Mouse (Mus musculus) embryonic facial prominence, embryonic 12.5 days (tissue): ENCODE data around the gene Olfr799. TPM values are rescaled to one million over a fixed set of nuclear protein-coding genes. Genes with fewer than 3 reads are reported as not detected.

Experiments used
- ATAC-seq: fragments of 200-750 bp; cut with Nextera tagmentation; 2 replicates; pipeline ENCODE4 v1.8.0; 2017; ENCODE audit not compliant: insufficient number of reproducible peaks, insufficient read depth, low FRiP score, low TSS enrichment
- H3K27ac ChIP-seq: fragments of 300-500 bp; sonication (generic); 2 replicates; pipeline ENCODE4 v1.5.1; 2016; ENCODE audit warnings: mild to moderate bottlenecking
- H3K27me3 ChIP-seq: fragments of 300-500 bp; sonication (generic); 2 replicates; pipeline ENCODE4 v1.6.1; 2016; ENCODE audit warnings: mild to moderate bottlenecking, moderate library complexity
- H3K36me3 ChIP-seq: fragments of 300-500 bp; sonication (generic); 2 replicates; pipeline ENCODE4 v1.6.1; 2016; ENCODE audit warnings: mild to moderate bottlenecking
- H3K4me1 ChIP-seq: fragments of 300-500 bp; sonication (generic); 2 replicates; pipeline ENCODE4 v1.6.1; 2016
- H3K4me2 ChIP-seq: fragments of 300-500 bp; sonication (generic); replicated peaks from 2 replicates; pipeline ENCODE4 v1.6.1; 2016; ENCODE audit warnings: mild to moderate bottlenecking, moderate library complexity
- H3K4me3 ChIP-seq: fragments of 300-500 bp; sonication (generic); 2 replicates; pipeline ENCODE4 v1.5.1; 2016; ENCODE audit warnings: mild to moderate bottlenecking
- H3K9ac ChIP-seq: fragments of 300-500 bp; sonication (generic); 2 replicates; pipeline ENCODE4 v1.6.1; 2016; ENCODE audit warnings: mild to moderate bottlenecking, moderate library complexity
- H3K9me3 ChIP-seq: fragments of 300-500 bp; sonication (generic); 2 replicates; pipeline ENCODE4 v1.6.1; 2016; ENCODE audit warnings: mild to moderate bottlenecking, moderate library complexity
- WGBS: fragments of 180-500 bp; shearing (Covaris S2); methylation state at CpG from one replicate; pipeline ENCODE4 v1.1.7; 2016; 5-methylcytosine and 5-hydroxymethylcytosine counted together
- polyA plus RNA-seq: library from polyadenylated mRNA; unstranded; fragments of >200 nt; fragmentation: Nextera tagmentation; extraction: Ambion mirVana; gene quantifications from 2 replicates; pipeline ENCODE4 v1.2.1, GENCODE M21; 2016

The Olfr799 gene
- not detected in 2 replicates for polyA plus RNA-seq

DNA sequence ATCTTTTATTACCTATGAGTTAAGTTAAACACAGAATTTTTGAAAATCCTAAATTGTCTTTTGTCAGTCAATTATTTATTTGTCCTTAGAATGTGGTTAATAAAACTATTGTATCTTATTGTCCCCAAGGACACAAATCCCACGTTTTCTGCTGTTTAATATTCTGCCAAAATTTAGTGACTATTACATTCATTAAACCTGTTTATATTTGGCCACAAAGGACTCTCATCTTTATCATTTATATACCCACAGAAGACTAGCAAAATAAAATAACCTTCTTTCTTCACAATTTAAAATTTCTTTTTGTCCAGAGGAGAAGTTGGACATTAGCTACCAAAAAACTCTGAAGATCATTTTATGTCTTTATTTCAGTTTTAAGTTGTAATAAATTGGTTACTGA lies at the start of gene Olfr799:
Gene Olfr799, plus strand, starts transcription at position 301 of the 400 bp plus-strand sequence.
- no peak for ATAC-seq
- H3K36me3 ChIP-seq: no peaks in the 10 kb centered on the region
- H3K9me3 ChIP-seq: no peaks in the 10 kb centered on the region
- no peaks in the 10 kb centered on the region for H3K4me1 ChIP-seq
- no peaks in the 10 kb centered on the region for H3K27me3 ChIP-seq
- H3K4me3 ChIP-seq: no peak within 1 kb of the TSS
- WGBS: 18% methylated on average over 1 of the region's 1 CpGs
- no peak within 1 kb of the TSS for H3K9ac ChIP-seq
- H3K27ac ChIP-seq: no peak within 1 kb of the TSS
- no peak within 1 kb of the TSS for H3K4me2 ChIP-seq

DNA sequence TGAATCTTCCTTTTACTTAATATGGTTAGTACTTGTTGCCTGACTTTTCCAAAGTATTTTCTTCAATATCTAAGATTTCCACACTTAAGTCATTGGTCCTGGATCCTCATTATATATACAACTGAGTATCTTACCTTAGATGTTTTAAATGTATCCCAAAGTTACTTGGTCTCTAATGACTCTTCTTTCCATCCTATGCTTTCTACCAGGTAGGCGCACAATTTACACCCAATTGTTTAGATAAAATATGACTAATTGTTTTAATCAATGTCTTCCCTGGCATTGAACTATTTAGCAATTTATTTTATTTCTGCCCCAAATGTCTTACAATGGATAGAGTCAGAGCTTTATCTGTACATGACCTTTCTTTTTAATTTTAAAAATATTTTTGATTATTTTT lies 24.8 kb upstream of the Olfr799 start, which contains the start of gene Olfr796:
Gene Olfr796, minus strand, starts transcription at position 101 of the 400 bp plus-strand sequence.
- Histone ChIP-seq H3K4me3 (no peak within 1 kb of the TSS), H3K4me2 (no peak within 1 kb of the TSS), H3K27me3 (no peaks in the 10 kb centered on the region), H3K9ac (no peak within 1 kb of the TSS), H3K9me3 (no peaks in the 10 kb centered on the region), H3K4me1 (no peaks in the 10 kb centered on the region), H3K36me3 (no peaks in the 10 kb centered on the region), H3K27ac (no peak within 1 kb of the TSS)
- ATAC-seq: no peak
- WGBS: 96% methylated on average over 1 of the region's 1 CpGs

DNA sequence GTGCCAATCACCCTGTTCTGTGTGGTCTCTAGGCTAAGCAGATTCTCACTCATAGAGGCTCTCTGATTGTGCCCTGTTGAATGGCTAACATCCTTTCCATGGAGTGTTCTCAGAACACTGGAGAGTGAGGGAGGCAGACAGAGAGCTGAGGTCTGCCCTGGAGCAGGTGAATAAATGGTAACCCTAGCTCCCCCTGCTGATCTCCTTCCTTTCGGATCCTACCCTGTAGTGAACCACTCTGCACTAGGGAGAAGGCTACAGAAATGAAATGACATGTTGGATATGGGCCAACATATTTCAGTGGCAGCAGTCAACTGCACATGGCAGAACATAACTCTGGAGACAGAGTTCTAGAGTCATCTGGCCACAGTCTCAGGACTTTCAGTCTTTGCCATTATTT lies 15.6 kb upstream of the Olfr799 start:
- peak; percentile 28; the same call in 1 of the 2 replicates for ATAC-seq
- Histone ChIP-seq H3K4me2 (no peak overlapping the region), H3K27me3 (no peaks in the 10 kb centered on the region), H3K36me3 (no peaks in the 10 kb centered on the region), H3K4me1 (no peaks in the 10 kb centered on the region), H3K4me3 (no peak overlapping the region), H3K9me3 (no peaks in the 10 kb centered on the region), H3K9ac (no peak overlapping the region), H3K27ac (no peak overlapping the region)
- 23% methylated on average over 1 of the region's 1 CpGs for WGBS

DNA sequence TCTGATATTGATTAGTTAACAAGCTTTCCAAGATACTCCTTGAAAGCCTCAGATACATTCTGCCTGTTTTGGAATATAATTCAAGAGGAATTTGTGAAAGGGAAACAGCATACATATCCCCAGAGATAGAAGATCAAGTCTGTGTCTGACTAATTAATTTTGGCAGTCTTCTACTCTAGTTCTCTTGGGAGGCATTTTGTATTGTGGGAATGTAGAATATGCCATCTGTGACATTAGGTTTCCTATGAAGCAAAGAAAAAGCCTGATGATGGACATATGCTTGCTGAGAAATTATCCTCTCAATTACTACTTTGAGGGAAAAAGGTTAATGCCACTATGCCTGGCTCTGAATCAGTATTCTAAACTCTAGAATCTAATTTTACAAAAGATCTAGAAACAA lies 14.0 kb upstream of the Olfr799 start:
- Histone ChIP-seq H3K27me3 (no peaks in the 10 kb centered on the region), H3K9ac (no peak overlapping the region), H3K27ac (no peak overlapping the region), H3K4me1 (no peaks in the 10 kb centered on the region), H3K9me3 (no peaks in the 10 kb centered on the region), H3K4me2 (no peak overlapping the region), H3K4me3 (no peak overlapping the region), H3K36me3 (no peaks in the 10 kb centered on the region)
- ATAC-seq: no peak

DNA sequence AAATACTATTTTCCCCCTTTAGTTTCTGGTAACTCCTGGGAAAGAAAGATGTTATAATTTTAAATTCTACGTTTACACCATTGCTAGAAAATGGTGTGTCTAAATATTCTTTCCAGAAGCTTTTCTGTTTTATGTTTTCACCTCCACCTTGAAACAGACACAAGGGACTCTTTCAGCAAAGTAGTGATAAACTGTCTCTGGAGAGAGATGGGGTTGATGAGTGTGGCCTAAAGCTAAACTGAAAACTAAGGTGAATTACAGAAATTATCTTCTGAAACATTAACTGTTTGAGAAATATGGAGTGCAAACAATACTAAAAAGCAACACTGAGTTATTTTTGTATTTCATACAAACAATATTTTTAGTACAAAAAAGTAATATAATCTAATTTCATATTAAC lies 9.4 kb upstream of the Olfr799 start, which contains the start of gene Olfr798:
Gene Olfr798, minus strand, starts transcription at position 101 of the 400 bp plus-strand sequence.
- no peak for ATAC-seq
- no peak within 1 kb of the TSS for H3K4me2 ChIP-seq

DNA sequence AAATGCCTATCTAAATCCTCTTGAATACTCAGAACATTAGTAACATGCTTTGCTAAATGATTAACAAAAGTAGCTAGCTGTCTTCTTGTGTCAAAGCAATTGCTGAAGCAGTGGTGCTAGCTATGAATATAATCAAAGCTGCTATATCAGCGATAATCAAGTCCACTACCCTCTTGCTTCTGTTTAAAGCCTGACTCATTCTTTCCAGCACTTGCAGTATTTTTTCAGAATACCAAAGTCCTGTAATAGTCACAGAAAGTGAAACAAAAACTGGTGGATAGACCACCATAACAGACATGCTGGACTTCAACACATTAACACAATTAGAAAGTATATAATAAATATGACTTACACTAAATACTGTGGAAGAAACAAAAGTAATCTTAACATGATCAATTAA lies 14.5 kb downstream of the Olfr799 start:
- H3K27me3 ChIP-seq: no peaks in the 10 kb centered on the region
- H3K36me3 ChIP-seq: no peaks in the 10 kb centered on the region
- no peak for ATAC-seq
- 86% methylated on average over 1 of the region's 1 CpGs for WGBS
- H3K4me3 ChIP-seq: no peak overlapping the region
- H3K27ac ChIP-seq: no peak overlapping the region
- H3K4me1 ChIP-seq: no peaks in the 10 kb centered on the region
- H3K9ac ChIP-seq: no peak overlapping the region
- H3K9me3 ChIP-seq: no peaks in the 10 kb centered on the region
- H3K4me2 ChIP-seq: no peak overlapping the region

More for the DNA sequence above, 9.4 kb upstream of the Olfr799 start, which contains the start of gene Olfr798:
- WGBS: 69% methylated on average over 1 of the region's 1 CpGs
- Histone ChIP-seq H3K4me3 (no peak within 1 kb of the TSS), H3K9ac (no peak within 1 kb of the TSS), H3K9me3 (no peaks in the 10 kb centered on the region), H3K36me3 (no peaks in the 10 kb centered on the region), H3K4me1 (no peaks in the 10 kb centered on the region), H3K27ac (no peak within 1 kb of the TSS), H3K27me3 (no peaks in the 10 kb centered on the region)

DNA sequence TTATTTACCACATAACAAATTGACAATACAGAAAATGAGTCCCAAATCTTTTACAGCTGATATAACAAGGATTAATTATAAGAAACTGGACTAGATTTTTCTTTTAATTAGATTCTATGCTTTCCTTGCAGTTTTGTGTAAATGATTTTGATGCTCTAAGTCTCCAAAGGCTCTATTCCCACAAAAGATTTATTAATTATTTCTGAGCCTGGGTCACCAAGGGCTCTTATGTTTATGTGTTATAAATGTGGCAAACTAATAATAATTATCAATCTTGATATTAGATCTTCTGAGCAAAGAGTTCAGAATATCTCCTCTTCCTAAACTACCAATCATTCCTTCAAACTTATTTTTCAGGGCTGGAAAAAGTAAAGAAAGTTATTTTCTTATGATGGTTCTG lies 20.1 kb downstream of the Olfr799 start, which contains the start of gene Olfr800:
Gene Olfr800, plus strand, starts transcription at position 301 of the 400 bp plus-strand sequence.
- Histone ChIP-seq H3K27me3 (no peaks in the 10 kb centered on the region), H3K27ac (no peak within 1 kb of the TSS), H3K36me3 (no peaks in the 10 kb centered on the region), H3K9me3 (no peaks in the 10 kb centered on the region), H3K4me1 (no peaks in the 10 kb centered on the region), H3K4me2 (no peak within 1 kb of the TSS), H3K4me3 (no peak within 1 kb of the TSS), H3K9ac (no peak within 1 kb of the TSS)
- ATAC-seq: no peak

DNA sequence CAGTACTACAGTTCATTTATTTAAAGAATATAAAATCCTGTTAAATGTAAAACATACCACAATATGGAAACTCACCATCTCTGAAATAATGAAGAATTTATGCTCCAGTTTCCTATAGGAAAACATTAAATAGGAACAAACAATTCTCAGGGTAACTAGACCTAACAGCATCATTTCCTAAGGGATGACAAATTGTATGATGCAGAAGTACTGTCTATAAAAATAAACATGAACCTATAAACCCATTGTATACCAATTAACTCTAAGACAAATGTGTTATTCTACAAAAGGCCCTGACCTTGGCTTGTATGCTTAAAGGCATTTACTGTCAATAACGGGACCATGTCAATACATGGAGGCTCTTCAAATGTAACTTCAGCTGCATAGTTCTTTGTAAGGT lies 36.5 kb downstream of the Olfr799 start, which contains the start of gene Olfr801:
Gene Olfr801, minus strand, starts transcription at position 101 of the 400 bp plus-strand sequence.
- Histone ChIP-seq H3K4me2 (no peak within 1 kb of the TSS), H3K4me1 (no peaks in the 10 kb centered on the region), H3K9ac (no peak within 1 kb of the TSS), H3K27ac (no peak within 1 kb of the TSS), H3K9me3 (no peaks in the 10 kb centered on the region), H3K36me3 (no peaks in the 10 kb centered on the region), H3K27me3 (no peaks in the 10 kb centered on the region), H3K4me3 (no peak within 1 kb of the TSS)
- WGBS: 71% methylated on average over 1 of the region's 1 CpGs
- ATAC-seq: no peak

DNA sequence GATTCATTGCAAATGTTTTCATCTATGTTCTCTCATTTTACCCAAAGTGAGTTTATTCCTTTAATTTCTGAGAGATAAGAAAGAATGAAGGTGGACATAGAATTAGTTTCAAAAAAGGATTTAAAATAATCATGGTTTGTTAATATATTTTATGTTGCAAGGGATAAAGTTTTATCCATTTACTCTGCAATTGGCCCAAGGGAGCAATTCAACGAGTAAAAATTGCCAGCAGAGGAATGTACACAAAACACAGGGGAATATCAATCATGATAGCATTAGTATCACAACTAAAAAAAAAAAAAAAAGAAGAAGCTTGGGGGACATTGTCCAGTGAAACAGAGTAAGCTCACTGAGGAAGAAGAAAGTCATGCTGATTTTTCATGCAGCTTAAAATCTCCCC lies 50.8 kb downstream of the Olfr799 start, which contains the start of gene Olfr802:
Gene Olfr802, minus strand, starts transcription at position 101 of the 400 bp plus-strand sequence.
- no peaks in the 10 kb centered on the region for H3K9me3 ChIP-seq
- no peak within 1 kb of the TSS for H3K4me2 ChIP-seq
- H3K36me3 ChIP-seq: no peaks in the 10 kb centered on the region
- H3K4me1 ChIP-seq: no peaks in the 10 kb centered on the region
- H3K27me3 ChIP-seq: no peaks in the 10 kb centered on the region
- WGBS: 54% methylated on average over 1 of the region's 1 CpGs
- H3K27ac ChIP-seq: no peak within 1 kb of the TSS
- no peak within 1 kb of the TSS for H3K9ac ChIP-seq
- no peak within 1 kb of the TSS for H3K4me3 ChIP-seq
- no peak for ATAC-seq

DNA sequence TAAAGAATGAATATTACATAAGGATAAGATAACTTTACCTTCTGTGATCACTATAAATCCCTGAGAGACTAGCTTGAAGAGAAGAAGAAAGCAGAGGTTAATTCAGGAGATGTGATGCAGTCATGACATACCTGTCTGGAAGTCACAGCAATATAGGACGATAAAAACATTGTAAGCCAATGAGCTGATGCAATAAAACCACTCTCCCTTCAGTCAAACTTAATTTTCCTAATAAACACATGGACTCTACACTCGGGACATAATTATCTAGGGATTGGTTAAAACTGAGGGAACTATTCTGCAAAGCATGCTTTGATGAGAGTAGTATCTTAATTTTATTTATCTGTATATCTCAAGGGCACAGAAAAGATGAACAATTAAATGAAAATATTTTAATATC lies 56.9 kb downstream of the Olfr799 start, which contains the start of gene Olfr803:
Gene Olfr803, minus strand, starts transcription at position 101 of the 400 bp plus-strand sequence.
- Histone ChIP-seq H3K9me3 (no peaks in the 10 kb centered on the region), H3K4me3 (no peak within 1 kb of the TSS), H3K4me2 (no peak within 1 kb of the TSS), H3K36me3 (no peaks in the 10 kb centered on the region), H3K9ac (no peak within 1 kb of the TSS), H3K27ac (no peak within 1 kb of the TSS), H3K27me3 (no peaks in the 10 kb centered on the region), H3K4me1 (no peaks in the 10 kb centered on the region)
- WGBS: 71% methylated on average over 2 of the region's 2 CpGs
- no peak for ATAC-seq
